Mouse (Mus musculus) cortical plate, adult 2 months (tissue): ENCODE measurements around the gene Mgst2. TPM values are rescaled to one million over a fixed set of nuclear protein-coding genes. Genes with fewer than 3 reads are reported as not detected.

Experiments
- H3K27ac ChIP-seq: fragments of 200-500 bp; 2 replicates; pipeline ENCODE4 v1.5.1; 2012; ENCODE audit warnings: low read length, control low read depth, inconsistent platforms; ENCODE audit not compliant: insufficient read depth
- H3K4me1 ChIP-seq: fragments of 200-500 bp; 2 replicates; pipeline ENCODE4 v1.6.1; 2011; ENCODE audit warnings: low read length; ENCODE audit not compliant: control insufficient read depth, insufficient read depth
- H3K4me3 ChIP-seq: fragments of 200-500 bp; 2 replicates; pipeline ENCODE4 v1.5.1; 2011; ENCODE audit warnings: mild to moderate bottlenecking, low read length, control low read depth; ENCODE audit not compliant: insufficient read depth
- CTCF ChIP-seq: fragments of 200-500 bp; IDR thresholded peaks from 2 replicates; pipeline ENCODE4 v1.5.1; 2011; ENCODE audit warnings: mild to moderate bottlenecking, control low read depth, low read length; ENCODE audit not compliant: insufficient read depth; ENCODE audit errors: extremely low read depth
- POLR2A ChIP-seq: fragments of 200-500 bp; IDR thresholded peaks from 2 replicates; pipeline ENCODE4 v1.6.1; 2011; ENCODE audit warnings: mild to moderate bottlenecking, low read length, control low read depth; ENCODE audit not compliant: insufficient read depth; ENCODE audit errors: extremely low read depth
- polyA plus RNA-seq: library from polyadenylated mRNA; depleted of rRNA; stranded (reverse); fragments of >200 nt; gene quantifications from 2 replicates; pipeline ENCODE4 v1.2.3, GENCODE M21; 2012

Mgst2 gene
- polyA plus RNA-seq, 1 experiment: 0.40 TPM

GRCm38 (mm10) chr3:51712382-51712781 lies 52.2 kb downstream of the Mgst2 start:
- no peaks in the 10 kb centered on the region; the same call in none of the 2 replicates for H3K4me1 ChIP-seq
- no peak overlapping the region for H3K4me3 ChIP-seq
- no peak for TF ChIP-seq POLR2A
- TF ChIP-seq CTCF: no peak
- H3K27ac ChIP-seq: no peak overlapping the region

GRCm38 (mm10) chr3:51713233-51713632 lies 53.1 kb downstream of the Mgst2 start:
- Histone ChIP-seq H3K4me1 (no peaks in the 10 kb centered on the region; the same call in none of the 2 replicates), H3K4me3 (no peak overlapping the region), H3K27ac (no peak overlapping the region)
- TF ChIP-seq POLR2A: no peak
- TF ChIP-seq CTCF: no peak

GRCm38 (mm10) chr3:51714469-51714868 lies 54.3 kb downstream of the Mgst2 start:
- Histone ChIP-seq H3K27ac (no peak overlapping the region), H3K4me1 (no peaks in the 10 kb centered on the region; the same call in 1 of the 2 replicates), H3K4me3 (no peak overlapping the region)
- no peak for TF ChIP-seq CTCF
- TF ChIP-seq POLR2A: no peak

GRCm38 (mm10) chr3:51717455-51717854 lies 57.3 kb downstream of the Mgst2 start:
- H3K27ac ChIP-seq: no peak overlapping the region
- no peaks in the 10 kb centered on the region; the same call in 1 of the 2 replicates for H3K4me1 ChIP-seq
- H3K4me3 ChIP-seq: no peak overlapping the region
- no peak for TF ChIP-seq CTCF
- no peak for TF ChIP-seq POLR2A

GRCm38 (mm10) chr3:51717909-51718308 lies 57.7 kb downstream of the Mgst2 start:
- H3K4me1 ChIP-seq: no peaks in the 10 kb centered on the region; the same call in 1 of the 2 replicates
- no peak overlapping the region for H3K27ac ChIP-seq
- no peak overlapping the region for H3K4me3 ChIP-seq
- no peak for TF ChIP-seq CTCF
- no peak for TF ChIP-seq POLR2A

- Histone ChIP-seq H3K4me1 (no peaks in the 10 kb centered on the region; the same call in 1 of the 2 replicates), H3K27ac (no peak overlapping the region), H3K4me3 (no peak overlapping the region)
- no peak for TF ChIP-seq CTCF
- no peak for TF ChIP-seq POLR2A
Observed at GRCm38 (mm10) chr3:51719373-51719772, 59.2 kb downstream of the Mgst2 start.

GRCm38 (mm10) chr3:51719982-51720381 lies 59.8 kb downstream of the Mgst2 start:
- no peak overlapping the region for H3K4me3 ChIP-seq
- TF ChIP-seq CTCF (no peak), POLR2A (no peak)
- H3K4me1 ChIP-seq: no peaks in the 10 kb centered on the region; the same call in 1 of the 2 replicates
- H3K27ac ChIP-seq: no peak overlapping the region

- Histone ChIP-seq H3K4me3 (no peak overlapping the region), H3K27ac (no peak overlapping the region), H3K4me1 (peaks cover 3% of the 10 kb centered on the region; the same call in 1 of the 2 replicates)
- TF ChIP-seq POLR2A: no peak
- TF ChIP-seq CTCF: no peak
Observed at GRCm38 (mm10) chr3:51726257-51726656, 66.1 kb downstream of the Mgst2 start.

- TF ChIP-seq POLR2A (no peak), CTCF (no peak)
- Histone ChIP-seq H3K27ac (no peak overlapping the region), H3K4me1 (peaks cover 3% of the 10 kb centered on the region; the same call in 1 of the 2 replicates), H3K4me3 (no peak overlapping the region)
Observed at GRCm38 (mm10) chr3:51727487-51727886, 67.3 kb downstream of the Mgst2 start.

GRCm38 (mm10) chr3:51727968-51728367 lies 67.8 kb downstream of the Mgst2 start:
- H3K27ac ChIP-seq: no peak overlapping the region
- peaks cover 3% of the 10 kb centered on the region; the same call in 1 of the 2 replicates for H3K4me1 ChIP-seq
- TF ChIP-seq CTCF (no peak), POLR2A (no peak)
- H3K4me3 ChIP-seq: no peak overlapping the region

- TF ChIP-seq POLR2A: no peak
- no peak for TF ChIP-seq CTCF
- no peak overlapping the region for H3K27ac ChIP-seq
- peaks cover 3% of the 10 kb centered on the region; the same call in 1 of the 2 replicates for H3K4me1 ChIP-seq
- no peak overlapping the region for H3K4me3 ChIP-seq
Observed at GRCm38 (mm10) chr3:51728456-51728855, 68.3 kb downstream of the Mgst2 start.
